Mouse (Mus musculus) left cerebral cortex, adult 18-20 months (tissue): ENCODE measurements around the gene Upp2. TPM values are rescaled to one million over a fixed set of nuclear protein-coding genes. Genes with fewer than 3 reads are reported as not detected.

Source experiments
- DNase-seq, 2 experiments: peaks; one replicate each; pipeline ENCODE4 v3.0.0; 2021 to 2022; ENCODE audit warnings: low spot score in 2 of 2, mixed read lengths in 1 of 2
- total RNA-seq, 2 experiments: library from RNA; stranded (reverse); gene quantifications; 2 replicates each; pipeline ENCODE4 v1.2.3; 2021

The Upp2 gene
- total RNA-seq, 2 experiments from 2014 or later = 32.6 to 35.2 TPM

DNA sequence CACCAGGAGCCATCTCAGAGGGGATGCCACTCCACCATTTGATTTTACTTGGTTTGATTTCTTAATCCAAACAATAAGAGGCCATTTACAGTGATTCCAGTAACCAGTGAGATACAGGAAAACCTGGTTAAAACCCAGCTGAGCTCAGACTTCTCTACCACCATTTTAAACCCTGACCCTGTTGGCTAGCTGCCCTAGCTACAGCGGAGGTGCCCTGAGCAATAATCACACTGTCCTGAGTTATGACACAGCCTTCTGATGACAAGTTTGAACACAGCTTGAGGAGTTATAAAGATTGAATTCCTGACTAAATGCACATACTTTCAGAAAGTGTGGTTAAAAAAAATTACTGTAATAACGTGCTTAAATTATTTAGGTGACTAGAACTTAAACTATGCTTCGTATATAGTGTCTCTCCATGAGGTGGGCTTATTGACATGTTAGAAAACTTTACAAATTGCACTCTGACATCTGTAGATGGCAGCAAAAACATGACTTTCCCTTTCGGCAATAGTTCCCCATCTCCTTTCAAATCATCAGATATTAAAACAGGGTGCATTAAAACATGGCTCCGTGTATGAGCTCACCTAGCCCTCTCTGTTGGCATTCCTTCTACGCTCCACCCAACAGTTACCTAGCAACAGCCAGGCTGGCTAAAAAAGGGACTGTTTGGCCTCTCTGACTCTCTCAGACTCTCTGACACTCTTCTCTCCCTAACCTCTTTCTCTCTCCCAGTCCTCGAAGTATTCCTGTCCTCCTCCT, 263.1 kb downstream of the Upp2 start:
- DNase-seq = peak in 1 of 2 experiments; percentile 5

DNA sequence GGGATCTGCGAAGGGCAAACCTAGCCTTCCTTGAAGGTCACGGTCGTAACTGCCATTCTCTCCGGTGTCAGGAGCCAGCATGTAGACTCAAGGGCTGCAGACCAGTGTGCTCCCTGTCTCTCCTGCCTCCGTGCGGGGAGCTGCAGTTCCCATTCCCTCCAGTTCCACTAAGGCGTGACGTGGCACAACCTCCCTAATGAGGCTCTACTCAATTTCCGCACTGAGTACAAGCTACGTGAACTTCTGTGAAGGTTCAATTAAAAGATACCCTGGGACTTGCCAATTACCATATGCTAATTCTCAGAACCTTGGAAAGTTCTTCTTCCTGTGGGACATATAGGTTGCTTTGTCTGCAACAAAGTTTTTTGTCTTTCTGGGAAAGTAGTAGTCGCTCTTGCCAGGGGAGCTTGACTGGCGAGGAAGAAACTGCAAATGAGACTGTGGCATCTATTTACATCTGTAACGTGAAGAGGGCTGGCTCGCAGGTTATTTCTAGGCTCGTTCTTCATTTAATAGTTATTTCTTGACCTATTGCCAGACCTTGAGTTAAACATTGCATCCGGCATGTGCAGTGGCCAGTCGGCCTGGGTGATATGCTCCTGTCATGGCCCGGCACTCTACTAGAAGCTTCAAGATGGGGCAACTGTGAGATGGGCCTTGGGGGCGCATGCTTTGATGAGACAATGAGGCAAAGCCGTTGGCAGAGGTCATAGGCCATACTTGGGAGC, 265.3 kb downstream of the Upp2 start:
- DNase-seq = no peak

- DNase-seq = no peak
These were observed 273.9 kb downstream of the Upp2 start for GRCm38 (mm10) chr2:58841021-58841420.

- no peak for DNase-seq
These were observed 275.3 kb downstream of the Upp2 start for GRCm38 (mm10) chr2:58842443-58842842.

Other genes starting within 250 kb of the Upp2 start
- gene Acvr1c, start 209.4 kb upstream of the Upp2 start, total RNA-seq = 10 to 100 TPM; 25.9 to 28.0 TPM
- gene Gm17409, start 97.2 kb upstream of the Upp2 start, total RNA-seq = not detected
- gene Acvr1, start 141 bp upstream of the Upp2 start, total RNA-seq = 10 to 100 TPM; 32.2 to 32.8 TPM